Mouse (Mus musculus): ENCODE measurements around the gene Kazn.
A peak's percentile ranks its signal among the peaks of the same experiment; 100 is the strongest.

Kazn gene

DNA sequence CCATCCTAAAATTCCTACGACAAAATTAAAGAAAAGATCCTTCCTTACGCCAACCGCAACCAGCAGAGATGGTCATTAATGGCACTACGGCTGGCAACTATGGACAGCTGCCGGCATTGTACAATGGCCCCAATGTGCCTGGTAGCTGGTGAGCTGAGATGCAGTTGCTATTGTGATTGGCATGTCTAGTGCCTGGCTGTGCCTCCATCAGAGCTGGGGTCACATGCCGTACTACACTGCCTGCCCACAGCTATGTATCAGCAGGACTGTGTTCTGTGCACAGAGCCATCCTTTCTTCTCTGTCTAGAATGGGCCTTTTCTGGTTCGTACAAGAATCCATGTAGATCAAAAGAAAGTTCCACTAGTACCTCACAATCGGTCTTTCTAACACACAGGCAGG, 49.2 kb downstream of the Kazn start:
- DNase-seq: no peak

- DNase-seq: no peak
Observed at GRCm38 (mm10) chr4:142188501-142188900, 50.7 kb downstream of the Kazn start.

- DNase-seq: no peak
Observed at GRCm38 (mm10) chr4:142186155-142186554, 53.0 kb downstream of the Kazn start.

- no peak for DNase-seq
Observed at GRCm38 (mm10) chr4:142185533-142185900, 53.7 kb downstream of the Kazn start.

- DNase-seq: no peak
Observed at GRCm38 (mm10) chr4:142184852-142185532, 54.2 kb downstream of the Kazn start.

- DNase-seq: no peak
Observed at GRCm38 (mm10) chr4:142183591-142183990, 55.6 kb downstream of the Kazn start.

GRCm38 (mm10) chr4:142183015-142183414, 56.2 kb downstream of the Kazn start:
- DNase-seq: no peak

GRCm38 (mm10) chr4:142181646-142182045, 57.6 kb downstream of the Kazn start:
- no peak for DNase-seq

GRCm38 (mm10) chr4:142180874-142181273, 58.3 kb downstream of the Kazn start:
- DNase-seq: no peak

GRCm38 (mm10) chr4:142180289-142180688, 58.9 kb downstream of the Kazn start:
- no peak for DNase-seq

GRCm38 (mm10) chr4:142179531-142179930, 59.7 kb downstream of the Kazn start:
- peak; percentile 17 to 26 for DNase-seq

DNA sequence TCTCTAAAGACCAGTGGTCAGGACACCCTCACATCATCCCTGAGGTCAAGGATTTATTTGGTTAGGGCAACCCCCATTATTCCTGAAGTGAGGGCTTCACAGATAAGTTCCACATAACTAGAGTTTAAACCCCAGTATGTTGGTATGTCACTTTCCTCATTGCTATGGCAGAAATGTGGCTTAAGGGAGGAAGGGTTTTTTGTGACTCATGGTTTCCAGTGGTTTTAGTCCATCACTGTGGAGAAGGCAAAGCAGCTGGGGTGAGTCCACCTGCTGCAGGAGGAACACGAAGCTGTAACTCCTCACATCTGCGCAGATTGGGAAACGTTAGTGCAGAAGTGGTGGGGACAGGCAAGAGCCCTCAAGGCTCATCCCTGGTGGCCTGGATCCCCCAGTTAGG, 62.5 kb downstream of the Kazn start:
- DNase-seq: no peak

DNA sequence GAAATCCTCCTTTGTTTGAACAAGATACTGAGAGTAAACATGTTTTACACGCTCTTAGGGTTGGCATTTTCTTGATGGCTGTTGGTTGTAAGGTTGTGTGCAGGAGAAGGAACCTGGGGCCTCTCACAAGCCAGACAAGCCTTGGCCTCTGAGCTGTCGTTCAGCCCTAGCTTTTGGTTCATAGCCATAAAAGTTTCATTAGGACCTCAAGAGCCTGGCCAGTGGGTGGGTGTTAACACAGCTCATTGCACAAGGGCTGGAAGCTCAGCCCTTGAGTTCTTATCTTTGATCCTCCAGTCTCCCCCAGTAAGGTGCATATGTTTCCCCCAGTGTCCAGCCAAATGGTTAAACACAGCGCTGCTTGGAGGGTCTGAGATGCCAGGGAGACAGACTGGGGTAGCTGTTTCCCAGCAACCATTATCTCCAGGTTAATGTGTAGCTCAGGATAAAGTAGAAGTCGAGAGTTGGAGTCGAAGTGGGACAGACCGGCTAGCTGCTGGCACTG, 65.2 kb downstream of the Kazn start:
- DNase-seq: no peak

GRCm38 (mm10) chr4:142172942-142173341, 66.3 kb downstream of the Kazn start:
- DNase-seq: no peak

- no peak for DNase-seq
Observed at GRCm38 (mm10) chr4:142171788-142172497, 67.3 kb downstream of the Kazn start.

DNA sequence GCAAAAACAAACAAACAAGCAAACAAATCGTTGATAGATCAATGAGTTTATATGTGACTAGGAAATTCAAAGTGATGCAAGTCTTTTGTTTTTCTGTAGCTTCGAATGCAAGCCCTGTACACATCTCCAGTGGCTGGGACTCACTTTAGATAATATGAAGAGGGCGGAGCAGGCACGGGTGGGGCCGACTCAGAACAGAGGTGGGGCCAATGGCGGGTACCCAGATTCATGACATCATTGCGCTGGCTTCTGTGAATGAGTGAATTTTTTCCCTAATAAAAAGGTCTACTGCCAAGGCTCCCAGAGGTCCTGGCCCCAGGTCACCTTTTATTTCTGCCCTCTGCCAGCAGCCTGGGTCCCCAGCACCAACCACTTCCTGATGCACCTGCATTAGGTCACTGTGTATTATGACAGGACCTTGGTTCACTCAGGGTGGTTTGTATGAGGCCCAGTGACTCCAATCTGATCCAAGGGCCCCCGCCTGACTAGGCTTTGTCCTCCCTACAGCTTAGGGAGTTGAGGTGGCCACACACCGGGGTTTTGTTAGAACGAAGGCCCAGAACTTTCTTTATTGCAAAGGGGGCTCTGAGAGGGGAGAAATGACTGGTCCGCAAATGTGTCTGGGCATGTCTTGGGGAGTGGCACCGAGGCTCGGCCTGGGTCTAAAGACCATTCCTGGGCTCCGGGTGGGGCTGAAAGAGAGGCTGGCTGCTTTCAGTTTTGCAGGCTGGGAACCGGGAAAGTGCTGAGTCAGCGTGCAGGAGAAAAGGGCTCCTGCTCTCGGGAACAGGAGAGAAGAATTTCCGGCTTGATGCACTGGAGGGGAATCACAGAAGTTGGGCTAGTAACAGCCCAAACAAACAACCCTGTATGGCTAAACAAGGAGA, 68.1 kb downstream of the Kazn start:
- DNase-seq: no peak

DNA sequence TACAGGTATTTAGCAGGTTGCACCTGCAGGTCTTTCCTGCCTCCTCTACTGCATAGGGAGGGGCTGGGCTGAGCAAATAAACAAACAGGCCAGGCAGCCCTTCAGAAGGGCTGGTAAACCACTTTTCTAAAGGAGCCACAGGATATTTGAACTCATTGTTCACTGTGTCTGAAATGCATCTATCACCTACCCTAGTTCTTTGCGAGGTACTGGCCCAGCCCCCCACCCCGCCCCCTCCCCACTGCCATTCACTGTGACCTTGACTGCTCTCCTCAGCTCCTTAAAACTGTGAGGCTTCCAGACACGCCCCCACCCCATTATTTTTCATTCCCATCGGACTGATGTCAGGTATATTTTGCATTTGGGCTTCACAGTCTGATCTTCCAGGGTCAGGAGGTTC, 69.6 kb downstream of the Kazn start:
- DNase-seq: no peak

- DNase-seq: no peak
Observed at GRCm38 (mm10) chr4:142168352-142168751, 70.8 kb downstream of the Kazn start.

- DNase-seq: peak in 1 of 2 experiments; percentile 9
Observed at GRCm38 (mm10) chr4:142165835-142166701, 73.1 kb downstream of the Kazn start.

DNA sequence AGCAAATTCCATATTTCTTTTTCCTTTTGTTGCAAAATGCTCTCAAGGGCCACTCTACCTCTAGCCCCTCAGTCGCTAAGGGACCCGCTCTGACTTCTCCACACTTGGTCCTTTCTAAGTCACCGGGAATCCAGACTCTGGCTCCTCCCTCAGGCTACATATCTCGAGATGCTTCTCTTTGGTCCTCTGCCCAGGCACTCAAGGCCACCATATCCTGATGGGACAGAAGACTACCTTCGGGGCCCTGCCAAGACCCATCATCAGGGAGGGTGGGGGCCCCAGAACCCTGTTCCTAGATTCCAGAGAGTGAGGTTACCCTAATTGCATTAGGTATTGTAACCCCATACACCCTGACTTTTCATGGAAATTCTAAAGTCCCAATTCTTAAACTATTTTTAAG, 73.8 kb downstream of the Kazn start:
- no peak for DNase-seq

DNA sequence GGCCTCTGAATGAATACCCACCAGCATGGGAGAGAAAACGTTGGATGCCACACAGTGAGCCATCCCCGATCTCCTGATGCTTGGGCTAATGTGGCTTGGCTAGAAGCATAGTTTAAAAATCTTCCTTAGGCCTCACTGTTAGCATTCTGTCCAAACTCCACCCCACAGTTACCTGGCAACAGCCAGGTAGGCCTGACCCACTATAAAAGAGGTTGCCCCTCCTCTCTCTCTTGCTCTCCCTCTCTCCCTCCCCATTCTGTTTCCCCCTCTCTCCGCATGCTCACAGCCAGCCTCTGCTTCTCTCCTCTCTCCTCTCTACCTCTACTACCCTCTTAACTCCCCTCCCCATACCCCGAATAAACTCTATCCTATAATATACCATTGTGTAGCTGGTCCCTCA, 74.8 kb downstream of the Kazn start:
- DNase-seq: no peak

DNA sequence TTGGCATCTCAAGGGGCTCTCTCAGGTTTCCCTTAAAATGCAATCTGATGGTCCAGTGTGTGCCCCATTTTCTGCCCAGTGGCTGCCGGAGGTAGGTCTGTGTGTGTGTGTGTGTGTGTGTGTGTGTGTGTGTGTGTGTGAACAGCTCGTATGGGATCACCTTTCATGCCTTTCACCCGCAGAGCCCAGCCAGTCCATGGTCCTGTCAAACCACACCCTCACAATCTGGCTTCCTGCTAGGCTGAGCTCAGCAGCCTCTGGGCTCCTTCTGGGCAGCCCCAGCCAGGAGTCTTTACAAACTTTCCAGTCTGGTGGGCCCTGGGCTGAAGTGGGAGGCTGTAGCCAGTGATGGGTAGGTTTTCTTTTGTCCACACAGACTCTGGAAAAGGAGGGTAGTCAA, 75.3 kb downstream of the Kazn start:
- no peak for DNase-seq

All from spleen, adult 18-20 months (tissue).